Mouse (Mus musculus): ENCODE results near the gene Zdbf2.

GRCm38 (mm10) chr1:63272125-63272675 is 865 bp upstream of the Zdbf2 start:
- TF ChIP-seq POLR2AphosphoS2 (IDR thresholded peaks at IDR 0.05; ENCODE audit: insufficient read length, low read depth) (no peak), E2F4 (IDR thresholded peaks at IDR 0.05; ENCODE audit: insufficient read depth) (no peak), POLR2A (IDR thresholded peaks at IDR 0.05; ENCODE audit: insufficient read length, low read depth) (no peak)
